Mouse (Mus musculus) heart, embryonic 14.5 days (tissue): ENCODE measurements around the gene Tgfbr1. TPM values are rescaled to one million over a fixed set of nuclear protein-coding genes. Genes with fewer than 3 reads are reported as not detected.

Experiments used
- ATAC-seq: fragments of 200-750 bp; cut with Nextera tagmentation; 2 replicates; pipeline ENCODE4 v1.8.0; 2017; ENCODE audit warnings: low read depth, moderate TSS enrichment; ENCODE audit not compliant: insufficient number of reproducible peaks, insufficient read depth, low FRiP score
- H3K27ac ChIP-seq, 2 experiments: fragments of 200-500 bp in 1 of 2; fragments of 300-500 bp in 1 of 2; sonication (generic) in 1 of 2; replicated peaks in 1 of 2; 2 replicates each; pipeline ENCODE4 v1.5.1; 2012 to 2014; ENCODE audit warnings: low read depth in 2 of 2, low read length in 2 of 2, control low read depth in 1 of 2, mild to moderate bottlenecking in 1 of 2, mixed read lengths in 1 of 2; ENCODE audit not compliant: control insufficient read depth in 1 of 2, insufficient read depth in 1 of 2
- H3K27me3 ChIP-seq: fragments of 300-500 bp; sonication (generic); 2 replicates; pipeline ENCODE4 v1.6.1; 2014; ENCODE audit warnings: mild to moderate bottlenecking, low read length, control low read depth; ENCODE audit not compliant: control insufficient read depth, insufficient read depth
- H3K36me3 ChIP-seq: fragments of 300-500 bp; sonication (generic); 2 replicates; pipeline ENCODE4 v1.6.1; 2014; ENCODE audit warnings: mild to moderate bottlenecking, control low read depth, low read length, mixed read lengths; ENCODE audit not compliant: control insufficient read depth, insufficient read depth
- H3K4me1 ChIP-seq, 2 experiments: fragments of 200-500 bp in 1 of 2; fragments of 300-500 bp in 1 of 2; sonication (generic) in 1 of 2; 2 replicates each; pipeline ENCODE4 v1.6.1; 2012 to 2014; ENCODE audit warnings: low read length in 2 of 2, control low read depth in 1 of 2, mixed read lengths in 1 of 2; ENCODE audit not compliant: control insufficient read depth in 2 of 2, insufficient read depth in 2 of 2
- H3K4me2 ChIP-seq: fragments of 300-500 bp; sonication (generic); 2 replicates; pipeline ENCODE4 v1.6.1; 2014; ENCODE audit warnings: mild to moderate bottlenecking, low read length
- H3K4me3 ChIP-seq, 2 experiments: fragments of 200-500 bp in 1 of 2; fragments of 300-500 bp in 1 of 2; sonication (generic) in 1 of 2; 2 replicates each; pipeline ENCODE4 v1.5.1; 2012 to 2014; ENCODE audit warnings: low read length in 2 of 2, mild to moderate bottlenecking in 2 of 2, control low read depth in 1 of 2, low read depth in 1 of 2, moderate library complexity in 1 of 2; ENCODE audit not compliant: control insufficient read depth in 1 of 2, insufficient read depth in 1 of 2
- H3K9ac ChIP-seq: fragments of 300-500 bp; sonication (generic); 2 replicates; pipeline ENCODE4 v1.6.1; 2014; ENCODE audit warnings: mild to moderate bottlenecking, low read length
- H3K9me3 ChIP-seq: fragments of 300-500 bp; sonication (generic); 2 replicates; pipeline ENCODE4 v1.6.1; 2016; ENCODE audit warnings: low read length, control low read depth; ENCODE audit not compliant: control insufficient read depth
- WGBS: fragments of 180-500 bp; shearing (Covaris S2); extraction: QIAGEN DNeasy Blood & Tissue Kit; methylation state at CpG from one replicate; pipeline ENCODE4 v1.1.7; 2014; 5-methylcytosine and 5-hydroxymethylcytosine counted together
- polyA plus RNA-seq: library from polyadenylated mRNA; unstranded; fragments of >200 nt; fragmentation: Nextera tagmentation; extraction: Ambion mirVana; gene quantifications from 2 replicates; pipeline ENCODE4 v1.2.1, GENCODE M21; 2014

The Tgfbr1 gene
- polyA plus RNA-seq, 1 experiment from 2014 or later, result 29.8 TPM

DNA sequence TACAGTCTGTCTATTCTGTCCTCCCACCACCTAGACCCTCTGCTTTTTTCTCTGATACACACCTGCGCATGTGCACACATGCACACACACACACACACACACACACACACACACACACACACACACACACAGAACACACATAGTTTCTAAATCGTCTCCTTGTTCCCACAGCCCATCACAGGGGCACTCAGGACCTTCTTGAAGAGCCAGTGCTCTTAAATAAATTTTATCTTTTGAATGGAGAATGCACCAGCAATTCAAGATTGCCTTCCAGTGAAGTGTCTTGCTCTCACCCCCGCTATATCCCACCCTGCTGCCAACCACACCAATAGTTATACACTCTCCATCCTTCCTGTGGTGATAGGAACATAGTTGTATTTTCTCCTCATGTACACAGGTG is 69.9 kb downstream of the Tgfbr1 start:
- no peak overlapping the region for H3K4me2 ChIP-seq
- no peak overlapping the region for H3K27ac ChIP-seq
- no peaks in the 10 kb centered on the region for H3K27me3 ChIP-seq
- H3K9me3 ChIP-seq, result no peaks in the 10 kb centered on the region
- H3K36me3 ChIP-seq, result no peaks in the 10 kb centered on the region
- H3K4me1 ChIP-seq, result peaks cover 6 to 14% of the 10 kb centered on the region in 2 experiments; a peak in 3 of 4 replicates
- H3K9ac ChIP-seq, result no peak overlapping the region
- ATAC-seq, result no peak
- no peak overlapping the region for H3K4me3 ChIP-seq
- WGBS, result 75% methylated on average over 3 of the region's 3 CpGs

DNA sequence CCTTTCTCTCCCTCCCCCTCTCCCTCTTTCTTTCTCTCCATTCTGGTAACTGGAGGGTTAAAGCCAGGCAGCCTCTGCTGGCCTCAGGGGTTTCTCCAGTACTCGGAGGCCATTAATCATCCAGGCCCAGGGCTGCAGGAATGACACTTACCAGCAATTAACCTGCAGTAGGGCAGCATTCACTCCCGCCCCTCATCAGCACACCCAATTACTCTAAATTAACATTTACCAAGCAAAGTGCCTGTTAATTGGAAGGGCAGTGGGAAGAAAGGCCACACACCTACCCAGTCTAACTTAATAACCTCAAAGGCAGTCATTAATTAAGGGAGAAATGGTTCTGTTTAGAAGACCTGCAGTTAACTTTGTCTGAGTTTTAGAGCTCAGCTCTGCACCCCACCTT is 71.4 kb downstream of the Tgfbr1 start:
- Histone ChIP-seq H3K36me3 (no peaks in the 10 kb centered on the region), H3K9me3 (no peaks in the 10 kb centered on the region), H3K4me1 (peaks cover under 1 to 1% of the 10 kb centered on the region in 2 experiments; a peak in 2 of 4 replicates), H3K27me3 (no peaks in the 10 kb centered on the region), H3K4me2 (no peak overlapping the region), H3K27ac (no peak overlapping the region), H3K9ac (no peak overlapping the region), H3K4me3 (no peak overlapping the region)
- WGBS, result 35% methylated on average over 2 of the region's 2 CpGs
- no peak for ATAC-seq

DNA sequence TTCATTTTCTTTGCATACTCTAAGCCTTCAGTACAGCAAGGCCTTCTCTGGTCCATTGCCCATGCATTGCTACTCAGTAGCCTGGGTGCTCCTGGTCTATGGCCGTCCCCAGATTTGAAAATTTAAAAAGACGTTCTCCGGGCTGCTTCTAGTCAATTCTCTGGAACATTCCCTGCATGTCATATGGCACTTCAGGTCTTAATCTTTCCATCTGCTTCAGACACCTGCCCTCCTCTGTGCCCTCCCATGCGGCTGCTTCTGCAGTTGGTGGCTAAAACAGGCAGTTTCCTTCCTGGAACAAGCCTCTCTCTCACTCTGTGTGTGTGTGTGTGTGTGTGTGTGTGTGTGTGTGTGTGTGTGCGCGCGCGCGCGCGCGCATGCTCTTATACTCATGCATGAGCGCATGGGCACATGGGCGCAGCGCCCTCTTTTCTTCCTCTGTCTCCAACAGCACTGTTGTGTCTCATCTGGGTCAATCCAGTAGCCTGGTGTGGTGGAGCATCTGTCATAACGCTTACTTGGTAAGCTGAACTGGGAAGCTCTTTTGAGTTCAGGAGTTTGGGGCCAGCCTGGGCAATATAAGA is 72.3 kb downstream of the Tgfbr1 start:
- no peaks in the 10 kb centered on the region for H3K27me3 ChIP-seq
- no peak overlapping the region for H3K27ac ChIP-seq
- H3K9ac ChIP-seq, result no peak overlapping the region
- no peak overlapping the region for H3K4me2 ChIP-seq
- no peak for ATAC-seq
- H3K36me3 ChIP-seq, result no peaks in the 10 kb centered on the region
- H3K4me1 ChIP-seq, result no peaks in the 10 kb centered on the region; a peak in 2 of 4 replicates
- no peaks in the 10 kb centered on the region for H3K9me3 ChIP-seq
- no peak overlapping the region for H3K4me3 ChIP-seq
- 94% methylated on average over 16 of the region's 16 CpGs for WGBS

DNA sequence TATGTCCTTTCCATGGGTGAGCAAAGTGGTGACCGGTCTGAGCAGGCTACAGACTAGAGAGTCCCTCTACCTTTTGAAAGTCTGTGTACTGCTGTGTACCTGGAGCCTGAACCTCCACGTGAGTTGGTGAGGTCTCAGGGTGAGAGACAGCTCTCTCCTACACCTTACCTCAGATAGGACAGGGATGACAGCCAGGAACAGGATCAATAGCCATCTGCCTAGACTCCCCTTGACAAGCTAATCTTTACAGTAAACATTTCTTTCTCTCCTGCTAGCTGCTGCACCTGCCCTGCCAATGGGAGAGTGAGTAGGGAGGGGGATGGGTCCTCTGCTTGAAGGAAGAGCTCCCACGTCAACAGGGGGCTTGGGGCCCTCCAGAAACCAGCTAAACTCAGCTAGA is 74.6 kb downstream of the Tgfbr1 start:
- no peaks in the 10 kb centered on the region for H3K36me3 ChIP-seq
- no peak overlapping the region for H3K9ac ChIP-seq
- H3K9me3 ChIP-seq, result no peaks in the 10 kb centered on the region
- no peaks in the 10 kb centered on the region for H3K27me3 ChIP-seq
- H3K4me1 ChIP-seq, result no peaks in the 10 kb centered on the region; a peak in 2 of 4 replicates
- no peak overlapping the region for H3K27ac ChIP-seq
- ATAC-seq, result no peak
- H3K4me2 ChIP-seq, result no peak overlapping the region
- 68% methylated on average over 3 of the region's 3 CpGs for WGBS
- H3K4me3 ChIP-seq, result no peak overlapping the region

DNA sequence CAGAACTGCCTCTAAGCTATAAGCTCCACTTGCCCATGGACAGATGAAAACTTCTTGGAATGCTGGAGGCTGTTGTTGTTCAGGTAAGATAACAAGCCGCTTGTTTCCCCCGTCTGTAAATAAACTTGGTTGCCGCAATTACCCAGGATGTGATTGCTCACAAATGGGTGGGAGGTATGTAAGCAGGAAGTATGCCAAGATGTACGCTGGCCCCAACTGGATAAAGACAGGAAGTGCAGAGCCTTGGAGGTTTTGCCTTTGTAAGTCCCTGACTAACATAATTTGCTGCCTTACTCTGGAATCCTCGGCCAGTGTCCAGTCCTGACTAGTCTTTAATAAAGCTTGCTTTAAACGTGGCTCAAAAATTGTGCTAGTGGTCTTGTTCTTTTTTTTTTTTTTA is 77.5 kb downstream of the Tgfbr1 start:
- Histone ChIP-seq H3K9me3 (no peaks in the 10 kb centered on the region), H3K4me2 (no peak overlapping the region), H3K27ac (no peak overlapping the region), H3K27me3 (no peaks in the 10 kb centered on the region), H3K9ac (no peak overlapping the region), H3K4me1 (no peaks in the 10 kb centered on the region; a peak in 1 of 4 replicates), H3K4me3 (no peak overlapping the region), H3K36me3 (no peaks in the 10 kb centered on the region)
- 42% methylated on average over 6 of the region's 6 CpGs for WGBS
- no peak for ATAC-seq

DNA sequence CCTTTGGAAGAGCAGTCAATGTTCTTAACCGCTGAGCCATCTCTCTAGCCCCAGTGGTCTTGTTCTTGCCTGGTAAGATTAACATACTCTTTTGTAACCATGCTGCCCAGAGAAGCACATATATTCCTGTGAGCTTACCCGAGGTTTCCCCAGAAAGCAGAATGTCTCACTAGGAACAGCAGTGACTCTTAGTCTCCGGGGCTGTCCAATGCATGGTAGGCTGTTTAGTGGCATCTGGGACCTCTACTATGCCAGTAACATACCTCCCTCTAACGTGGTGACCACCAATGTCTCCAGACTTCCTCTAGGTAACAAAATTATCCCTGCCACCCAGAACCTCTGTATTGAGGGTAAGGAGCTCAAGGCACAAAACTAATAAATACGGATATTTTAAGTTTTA is 78.1 kb downstream of the Tgfbr1 start:
- Histone ChIP-seq H3K27me3 (no peaks in the 10 kb centered on the region), H3K4me1 (peaks cover 0 to 3% of the 10 kb centered on the region in 2 experiments; a peak in 1 of 4 replicates), H3K9me3 (no peaks in the 10 kb centered on the region), H3K9ac (no peak overlapping the region), H3K36me3 (no peaks in the 10 kb centered on the region), H3K4me2 (no peak overlapping the region), H3K27ac (no peak overlapping the region), H3K4me3 (no peak overlapping the region)
- 78% methylated on average over 5 of the region's 5 CpGs for WGBS
- ATAC-seq, result no peak

DNA sequence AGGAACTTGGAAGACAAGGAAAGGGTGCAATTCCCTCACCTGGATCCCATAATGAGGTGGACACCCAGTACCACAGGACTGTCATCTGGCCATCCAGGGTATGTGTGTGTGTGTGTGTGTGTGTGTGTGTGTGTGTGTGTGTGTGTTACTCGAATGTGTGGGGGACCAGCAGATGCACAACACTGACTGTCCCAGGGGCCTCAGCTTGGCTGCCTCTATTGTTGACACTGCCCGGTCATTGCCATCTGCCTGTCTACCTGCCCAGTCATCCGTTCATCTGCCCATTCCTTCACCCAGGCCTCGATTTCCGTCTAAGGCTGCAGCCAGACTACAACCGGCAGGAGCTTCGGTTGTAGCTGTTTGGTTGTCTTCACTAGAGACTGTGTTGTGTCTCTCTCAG is 79.7 kb downstream of the Tgfbr1 start:
- H3K4me3 ChIP-seq, result no peak overlapping the region
- no peaks in the 10 kb centered on the region for H3K36me3 ChIP-seq
- H3K9me3 ChIP-seq, result no peaks in the 10 kb centered on the region
- WGBS, result 88% methylated on average over 6 of the region's 7 CpGs
- H3K27me3 ChIP-seq, result no peaks in the 10 kb centered on the region
- H3K4me1 ChIP-seq, result peaks cover 5 to 9% of the 10 kb centered on the region in 2 experiments; a peak in 2 of 4 replicates
- no peak for ATAC-seq
- H3K4me2 ChIP-seq, result no peak overlapping the region
- H3K9ac ChIP-seq, result no peak overlapping the region
- no peak overlapping the region for H3K27ac ChIP-seq

DNA sequence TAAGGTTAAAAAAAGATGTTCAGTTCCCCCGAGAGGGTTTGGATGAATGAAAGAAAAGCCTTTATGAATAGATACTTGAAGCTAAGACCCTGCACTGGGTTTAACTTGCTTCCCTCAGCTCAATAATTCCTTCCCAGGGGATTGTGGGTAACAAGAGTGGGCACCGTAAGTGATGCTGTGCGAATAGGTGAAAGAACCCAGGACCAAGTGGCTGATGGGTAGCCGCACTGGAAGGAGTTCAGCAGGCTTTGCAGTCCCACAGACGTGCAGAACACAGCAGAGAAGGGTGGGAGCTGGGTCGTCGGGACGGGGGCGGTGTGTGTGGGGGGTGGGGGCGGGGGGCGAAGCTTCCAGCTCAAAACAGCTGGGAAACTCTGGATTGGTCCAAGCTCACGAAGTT is 82.1 kb downstream of the Tgfbr1 start:
- no peak for ATAC-seq
- no peaks in the 10 kb centered on the region for H3K36me3 ChIP-seq
- no peaks in the 10 kb centered on the region for H3K9me3 ChIP-seq
- no peak overlapping the region for H3K27ac ChIP-seq
- 59% methylated on average over 12 of the region's 12 CpGs for WGBS
- peaks cover 8 to 12% of the 10 kb centered on the region in 2 experiments; a peak in 3 of 4 replicates for H3K4me1 ChIP-seq
- no peak overlapping the region for H3K4me2 ChIP-seq
- no peak overlapping the region for H3K9ac ChIP-seq
- H3K27me3 ChIP-seq, result no peaks in the 10 kb centered on the region
- no peak overlapping the region for H3K4me3 ChIP-seq
